Mouse (Mus musculus) liver, embryonic 12.5 days (tissue): ENCODE measurements around the gene Prkag3. TPM values are rescaled to one million over a fixed set of nuclear protein-coding genes. Genes with fewer than 3 reads are reported as not detected.

Source experiments
- ATAC-seq: fragments of 200-750 bp; cut with Nextera tagmentation; 2 replicates; pipeline ENCODE4 v1.8.0; 2017; ENCODE audit warnings: moderate number of reproducible peaks, mild to moderate bottlenecking, moderate library complexity
- H3K27ac ChIP-seq: fragments of 300-500 bp; sonication (generic); 2 replicates; pipeline ENCODE4 v1.5.1; 2016; ENCODE audit warnings: mild to moderate bottlenecking
- H3K27me3 ChIP-seq: fragments of 300-500 bp; sonication (generic); replicated peaks from 2 replicates; pipeline ENCODE4 v1.6.1; 2016; ENCODE audit warnings: mild to moderate bottlenecking, moderate library complexity
- H3K36me3 ChIP-seq: fragments of 300-500 bp; sonication (generic); 2 replicates; pipeline ENCODE4 v1.6.1; 2016; ENCODE audit warnings: mild to moderate bottlenecking, moderate library complexity
- H3K4me1 ChIP-seq: fragments of 300-500 bp; sonication (generic); 2 replicates; pipeline ENCODE4 v1.6.1; 2016
- H3K4me2 ChIP-seq: fragments of 300-500 bp; sonication (generic); 2 replicates; pipeline ENCODE4 v1.6.1; 2016; ENCODE audit warnings: mild to moderate bottlenecking, moderate library complexity
- H3K4me3 ChIP-seq: fragments of 300-500 bp; sonication (generic); 2 replicates; pipeline ENCODE4 v1.5.1; 2016; ENCODE audit warnings: mild to moderate bottlenecking, moderate library complexity
- H3K9ac ChIP-seq: fragments of 300-500 bp; sonication (generic); 2 replicates; pipeline ENCODE4 v1.6.1; 2016; ENCODE audit warnings: mild to moderate bottlenecking, moderate library complexity
- H3K9me3 ChIP-seq: fragments of 300-500 bp; sonication (generic); replicated peaks from 2 replicates; pipeline ENCODE4 v1.6.1; 2016; ENCODE audit warnings: mild to moderate bottlenecking, moderate library complexity
- WGBS: fragments of 180-500 bp; shearing (Covaris S2); methylation state at CpG from one replicate; pipeline ENCODE4 v1.1.7; 2016; ENCODE audit not compliant: insufficient replicate concordance; 5-methylcytosine and 5-hydroxymethylcytosine counted together
- polyA plus RNA-seq: library from polyadenylated mRNA; unstranded; fragments of >200 nt; fragmentation: Nextera tagmentation; extraction: Ambion mirVana; gene quantifications from 2 replicates; pipeline ENCODE4 v1.2.1, GENCODE M21; 2016

The Prkag3 gene
- polyA plus RNA-seq: 0.13 TPM in 1 of 2 replicates, not detected in the other

DNA sequence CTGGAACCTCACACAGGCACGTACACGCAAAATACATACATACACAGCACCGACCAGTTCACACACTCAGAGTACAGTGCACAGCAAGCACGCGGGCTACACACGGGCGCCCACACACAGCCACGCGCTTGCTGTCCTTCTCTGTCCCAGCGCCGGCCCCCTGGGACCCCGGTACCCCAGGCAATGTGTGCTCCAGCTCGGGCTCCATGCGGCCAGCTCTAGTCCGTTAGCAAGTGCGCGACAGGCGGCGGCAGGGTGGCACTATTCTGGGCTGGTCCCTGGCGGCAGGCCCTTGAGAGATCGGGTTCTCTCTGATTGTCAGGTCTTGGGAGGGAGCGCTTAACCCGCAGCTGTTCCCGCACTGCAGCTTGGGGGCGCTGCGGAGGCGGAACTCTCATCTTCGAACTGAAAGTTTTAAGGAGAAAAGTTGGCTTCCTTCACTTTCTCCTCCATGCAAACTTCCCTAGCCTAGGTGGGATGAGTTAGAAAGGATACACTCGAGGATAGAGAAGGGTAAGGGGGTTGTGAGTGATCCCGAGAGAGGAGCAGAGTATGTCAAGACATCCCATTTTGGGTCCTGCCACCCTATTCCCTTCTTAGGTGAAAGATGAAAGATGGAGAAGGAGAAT is at the start of gene Prkag3:
Gene Prkag3, minus strand, starts transcription at position 579 of the 629 bp plus-strand sequence.
- WGBS: 9% methylated on average over 30 of the region's 30 CpGs

GRCm38 (mm10) chr1:74797459-74797858 is 48.4 kb upstream of the Prkag3 start:
- H3K4me1 ChIP-seq: 0 out of 2 replicates have a peak, but pooled peaks cover 5% of the 10 kb centered on the region
- no peak overlapping the region for H3K9ac ChIP-seq
- no peaks in the 10 kb centered on the region for H3K9me3 ChIP-seq
- no peak overlapping the region for H3K4me2 ChIP-seq
- H3K4me3 ChIP-seq: no peak overlapping the region
- H3K27me3 ChIP-seq: peaks cover 100% of the 10 kb centered on the region
- no peaks in the 10 kb centered on the region for H3K36me3 ChIP-seq
- H3K27ac ChIP-seq: no peak overlapping the region
- ATAC-seq: no peak
- WGBS: 14% methylated on average over 5 of the region's 5 CpGs

More for the DNA sequence above, at the start of gene Prkag3:
- Histone ChIP-seq H3K36me3 (no peaks in the 10 kb centered on the region), H3K4me3 (peak within 1 kb of the TSS; percentile 24; the same call in 1 of the 2 replicates), H3K27me3 (peaks cover 35% of the 10 kb centered on the region), H3K9ac (no peak within 1 kb of the TSS), H3K27ac (no peak within 1 kb of the TSS), H3K4me1 (0 out of 2 replicates have a peak, but pooled peaks cover 3% of the 10 kb centered on the region), H3K9me3 (no peaks in the 10 kb centered on the region), H3K4me2 (peak within 1 kb of the TSS; percentile 58)
- ATAC-seq: peak; percentile 57; the same call in 1 of the 2 replicates

DNA sequence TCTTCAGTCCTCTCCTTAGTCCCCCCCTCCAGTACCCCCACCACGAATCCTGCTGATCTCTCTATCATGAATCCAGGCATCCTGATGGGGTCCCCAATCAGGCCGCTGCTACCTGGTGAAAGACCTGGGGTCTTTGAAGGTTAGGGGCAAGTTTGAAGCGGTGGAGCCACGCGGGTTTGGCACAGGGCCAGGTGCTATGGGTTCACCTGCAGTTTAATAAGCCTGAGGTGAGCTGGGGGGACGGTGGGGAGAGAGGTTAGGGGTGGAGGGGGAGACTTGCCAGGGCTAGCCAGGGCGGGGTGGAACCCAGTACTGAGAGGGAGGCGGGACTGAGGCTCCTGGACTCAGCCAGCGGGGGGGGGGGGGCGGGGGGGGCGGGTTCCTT is 46.1 kb upstream of the Prkag3 start:
- H3K36me3 ChIP-seq: no peaks in the 10 kb centered on the region
- no peak overlapping the region for H3K27ac ChIP-seq
- H3K4me3 ChIP-seq: no peak overlapping the region
- no peak overlapping the region for H3K9ac ChIP-seq
- H3K9me3 ChIP-seq: no peaks in the 10 kb centered on the region
- ATAC-seq: no peak
- 0 out of 2 replicates have a peak, but pooled peaks cover 11% of the 10 kb centered on the region for H3K4me1 ChIP-seq
- peaks cover 100% of the 10 kb centered on the region for H3K27me3 ChIP-seq
- H3K4me2 ChIP-seq: peak overlapping the region; percentile 13; the same call in 1 of the 2 replicates
- WGBS: 4% methylated on average over 6 of the region's 11 CpGs

DNA sequence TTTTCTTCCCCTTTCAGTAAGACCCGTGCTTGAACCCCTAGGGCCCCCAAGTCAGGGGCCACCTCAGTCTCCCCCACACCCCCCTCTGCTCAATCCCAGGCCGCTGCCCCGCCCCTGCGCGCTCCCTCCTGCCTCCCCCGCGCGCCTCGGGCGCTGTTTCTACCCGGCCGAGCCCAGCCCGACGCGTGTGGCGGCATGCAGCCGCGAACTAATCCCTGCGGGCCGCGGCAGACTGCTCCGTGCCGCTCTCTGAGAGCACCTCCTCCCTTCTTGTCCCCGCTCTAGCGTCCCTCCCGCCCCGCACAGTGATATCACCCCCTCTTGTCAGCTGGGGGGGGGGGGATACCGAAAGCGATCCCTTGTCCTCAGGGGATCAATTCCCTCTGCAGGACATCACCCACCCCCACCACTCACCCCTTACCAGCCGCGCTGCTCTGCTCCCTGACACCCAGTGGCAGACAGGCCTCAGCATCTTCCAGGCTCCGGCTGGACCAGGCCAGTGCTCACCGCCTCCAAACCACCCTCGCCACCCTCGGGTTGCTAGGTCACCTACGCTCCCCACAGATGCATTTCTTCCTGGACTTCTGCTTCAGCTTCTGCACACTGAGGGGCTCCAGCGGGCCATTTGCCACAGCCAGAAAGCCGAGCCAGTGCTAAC is 45.6 kb upstream of the Prkag3 start:
- Histone ChIP-seq H3K4me2 (peak overlapping the region; percentile 13; the same call in 1 of the 2 replicates), H3K4me1 (0 out of 2 replicates have a peak, but pooled peaks cover 11% of the 10 kb centered on the region), H3K4me3 (peak overlapping the region; percentile 11; the same call in 1 of the 2 replicates), H3K27me3 (peaks cover 100% of the 10 kb centered on the region), H3K9me3 (no peaks in the 10 kb centered on the region), H3K36me3 (no peaks in the 10 kb centered on the region), H3K9ac (no peak overlapping the region), H3K27ac (no peak overlapping the region)
- WGBS: 4% methylated on average over 35 of the region's 38 CpGs
- ATAC-seq: no peak

DNA sequence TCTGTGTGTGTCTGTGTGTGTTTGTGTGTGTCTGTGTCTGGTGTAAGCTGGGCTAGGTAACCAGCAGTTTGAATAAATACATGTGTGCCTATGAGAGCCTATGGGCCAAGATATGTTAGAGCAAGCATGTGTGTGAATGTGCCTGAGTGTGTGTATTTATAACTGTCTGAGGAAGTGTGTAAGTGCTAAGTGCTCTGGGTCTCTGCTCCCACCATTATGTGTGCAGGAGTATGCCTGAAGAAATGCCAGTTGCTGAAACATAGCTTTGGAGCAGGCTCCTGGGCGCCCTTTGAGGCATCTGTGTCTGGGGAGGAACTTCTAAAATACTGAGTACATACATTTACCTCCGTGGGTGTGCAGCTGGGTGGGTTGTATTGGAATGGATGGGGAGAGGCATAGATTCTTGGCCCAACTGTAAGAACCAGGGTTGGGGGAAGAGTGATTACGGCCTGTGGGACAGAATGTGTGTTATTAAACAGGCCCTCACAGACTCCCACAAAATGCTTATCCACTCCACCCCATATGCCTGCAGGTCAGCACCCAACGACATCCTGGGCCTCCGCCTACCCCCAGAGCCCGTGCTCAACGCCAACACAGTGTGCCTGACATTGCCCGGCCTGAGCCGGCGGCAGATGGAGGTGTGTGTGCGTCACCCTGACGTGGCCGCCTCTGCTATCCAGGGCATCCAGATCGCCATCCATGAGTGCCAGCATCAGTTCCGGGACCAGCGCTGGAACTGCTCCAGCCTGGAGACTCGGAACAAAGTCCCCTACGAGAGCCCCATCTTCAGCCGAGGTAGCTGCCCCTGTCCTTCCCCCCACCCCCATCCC is 44.0 kb upstream of the Prkag3 start:
- no peaks in the 10 kb centered on the region for H3K36me3 ChIP-seq
- no peak overlapping the region for H3K4me2 ChIP-seq
- H3K27ac ChIP-seq: no peak overlapping the region
- H3K27me3 ChIP-seq: peaks cover 100% of the 10 kb centered on the region
- ATAC-seq: no peak
- no peak overlapping the region for H3K4me3 ChIP-seq
- H3K9me3 ChIP-seq: no peaks in the 10 kb centered on the region
- H3K9ac ChIP-seq: no peak overlapping the region
- 0 out of 2 replicates have a peak, but pooled peaks cover 11% of the 10 kb centered on the region for H3K4me1 ChIP-seq
- 11% methylated on average over 19 of the region's 19 CpGs for whole genome bisulfite sequencing

DNA sequence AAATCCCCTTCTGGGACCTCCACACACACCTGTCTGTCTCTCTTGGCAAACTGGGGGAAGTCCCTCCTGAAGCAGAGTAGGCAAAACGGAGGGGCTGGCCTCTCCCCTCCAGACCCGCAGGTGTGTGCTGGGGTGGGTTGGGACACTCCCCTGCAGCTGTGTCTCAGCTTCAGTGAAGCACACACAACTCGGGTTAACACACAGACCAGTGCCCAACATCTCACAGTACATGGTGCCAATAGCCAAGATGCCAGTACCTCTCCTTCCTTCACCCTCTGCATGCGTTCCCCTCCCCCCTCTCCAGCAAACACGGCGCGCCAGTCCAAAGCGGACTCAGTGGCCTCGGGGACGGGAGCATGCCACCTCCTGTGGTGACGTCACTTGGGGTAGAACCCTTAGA is 42.2 kb upstream of the Prkag3 start, which contains the start of gene Wnt10a:
Gene Wnt10a, plus strand, starts transcription at position 268 of the 400 bp plus-strand sequence.
- Histone ChIP-seq H3K36me3 (no peaks in the 10 kb centered on the region), H3K9ac (no peak within 1 kb of the TSS), H3K4me2 (peak within 1 kb of the TSS; percentile 11; the same call in 1 of the 2 replicates), H3K9me3 (no peaks in the 10 kb centered on the region), H3K27ac (no peak within 1 kb of the TSS), H3K4me3 (peak within 1 kb of the TSS; percentile 13; the same call in 1 of the 2 replicates), H3K27me3 (peaks cover 100% of the 10 kb centered on the region), H3K4me1 (0 out of 2 replicates have a peak, but pooled peaks cover 11% of the 10 kb centered on the region)
- 7% methylated on average over 11 of the region's 11 CpGs for WGBS
- ATAC-seq: no peak

GRCm38 (mm10) chr1:74790095-74790494 is 41.1 kb upstream of the Prkag3 start:
- Histone ChIP-seq H3K36me3 (no peaks in the 10 kb centered on the region), H3K27ac (no peak overlapping the region), H3K9ac (no peak overlapping the region), H3K9me3 (no peaks in the 10 kb centered on the region), H3K4me2 (no peak overlapping the region), H3K4me3 (no peak overlapping the region), H3K27me3 (peaks cover 98% of the 10 kb centered on the region), H3K4me1 (0 out of 2 replicates have a peak, but pooled peaks cover 11% of the 10 kb centered on the region)
- WGBS: 2% methylated on average over 3 of the region's 3 CpGs
- ATAC-seq: no peak

GRCm38 (mm10) chr1:74788603-74789176 is 39.7 kb upstream of the Prkag3 start:
- H3K27me3 ChIP-seq: peaks cover 98% of the 10 kb centered on the region
- no peak overlapping the region for H3K4me3 ChIP-seq
- no peak overlapping the region for H3K4me2 ChIP-seq
- no peak overlapping the region for H3K27ac ChIP-seq
- 11% methylated on average over 6 of the region's 6 CpGs for WGBS
- H3K9me3 ChIP-seq: no peaks in the 10 kb centered on the region
- H3K36me3 ChIP-seq: no peaks in the 10 kb centered on the region
- peaks cover 14% of the 10 kb centered on the region; the same call in 1 of the 2 replicates for H3K4me1 ChIP-seq
- no peak overlapping the region for H3K9ac ChIP-seq
- ATAC-seq: no peak

- no peak for ATAC-seq
- H3K4me3 ChIP-seq: no peak overlapping the region
- H3K27ac ChIP-seq: no peak overlapping the region
Observed at GRCm38 (mm10) chr1:74787846-74788245, 38.8 kb upstream of the Prkag3 start.

GRCm38 (mm10) chr1:74784041-74784759 is 35.2 kb upstream of the Prkag3 start:
- H3K27ac ChIP-seq: no peak overlapping the region
- no peak for ATAC-seq
- H3K4me1 ChIP-seq: peaks cover 8% of the 10 kb centered on the region; the same call in 1 of the 2 replicates
- WGBS: 1% methylated on average over 67 of the region's 67 CpGs
- H3K4me3 ChIP-seq: peak overlapping the region; percentile 43
- H3K4me2 ChIP-seq: peak overlapping the region; percentile 67
- H3K27me3 ChIP-seq: peaks cover 94% of the 10 kb centered on the region
- H3K36me3 ChIP-seq: no peaks in the 10 kb centered on the region
- H3K9me3 ChIP-seq: no peaks in the 10 kb centered on the region
- H3K9ac ChIP-seq: no peak overlapping the region

More at GRCm38 (mm10) chr1:74787846-74788245, 38.8 kb upstream of the Prkag3 start:
- WGBS: 6% methylated on average over 7 of the region's 7 CpGs
- no peak overlapping the region for H3K9ac ChIP-seq
- no peaks in the 10 kb centered on the region for H3K36me3 ChIP-seq
- H3K4me2 ChIP-seq: no peak overlapping the region
- H3K9me3 ChIP-seq: no peaks in the 10 kb centered on the region
- H3K4me1 ChIP-seq: peaks cover 14% of the 10 kb centered on the region; the same call in 1 of the 2 replicates
- peaks cover 98% of the 10 kb centered on the region for H3K27me3 ChIP-seq
